Mouse (Mus musculus): ENCODE results near the gene Wdr95.

The Wdr95 gene

GRCm38 (mm10) chr5:149634409-149635035 is 106.0 kb downstream of the Wdr95 start:
- DNase-seq: no peak

- DNase-seq: no peak
Measured at GRCm38 (mm10) chr5:149635556-149635955, 107.1 kb downstream of the Wdr95 start.

GRCm38 (mm10) chr5:149636075-149636920 is 107.8 kb downstream of the Wdr95 start, which contains the start of gene Hsph1:
TSS of gene Hsph1 (minus strand) at chr5:149636376.
- peak; percentile 99 for DNase-seq

DNA sequence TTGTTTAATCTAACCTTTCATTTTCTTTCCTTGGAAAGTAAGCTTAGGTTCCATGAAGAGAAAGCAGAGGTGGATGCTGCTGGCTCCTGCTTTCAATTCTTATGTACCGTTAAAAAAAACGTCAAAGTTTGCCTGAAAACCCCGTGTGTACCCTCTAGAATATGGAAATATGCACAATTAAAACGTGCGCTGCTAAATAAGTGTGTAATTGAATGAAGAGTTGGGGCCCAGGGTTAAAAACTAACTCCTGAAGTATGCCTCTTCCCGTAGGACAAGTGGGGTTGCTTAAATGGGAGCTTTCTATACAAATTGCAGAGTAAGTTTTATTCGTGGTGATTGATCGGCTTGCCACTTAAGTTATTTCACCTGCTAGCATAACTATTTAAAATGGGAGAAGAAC is 108.8 kb downstream of the Wdr95 start:
- DNase-seq: no peak

GRCm38 (mm10) chr5:149641277-149641892 is 112.9 kb downstream of the Wdr95 start:
- no peak for DNase-seq

- no peak for DNase-seq
Measured at GRCm38 (mm10) chr5:149642366-149642765, 113.9 kb downstream of the Wdr95 start.

GRCm38 (mm10) chr5:149642783-149643509 is 114.5 kb downstream of the Wdr95 start:
- DNase-seq: no peak

DNA sequence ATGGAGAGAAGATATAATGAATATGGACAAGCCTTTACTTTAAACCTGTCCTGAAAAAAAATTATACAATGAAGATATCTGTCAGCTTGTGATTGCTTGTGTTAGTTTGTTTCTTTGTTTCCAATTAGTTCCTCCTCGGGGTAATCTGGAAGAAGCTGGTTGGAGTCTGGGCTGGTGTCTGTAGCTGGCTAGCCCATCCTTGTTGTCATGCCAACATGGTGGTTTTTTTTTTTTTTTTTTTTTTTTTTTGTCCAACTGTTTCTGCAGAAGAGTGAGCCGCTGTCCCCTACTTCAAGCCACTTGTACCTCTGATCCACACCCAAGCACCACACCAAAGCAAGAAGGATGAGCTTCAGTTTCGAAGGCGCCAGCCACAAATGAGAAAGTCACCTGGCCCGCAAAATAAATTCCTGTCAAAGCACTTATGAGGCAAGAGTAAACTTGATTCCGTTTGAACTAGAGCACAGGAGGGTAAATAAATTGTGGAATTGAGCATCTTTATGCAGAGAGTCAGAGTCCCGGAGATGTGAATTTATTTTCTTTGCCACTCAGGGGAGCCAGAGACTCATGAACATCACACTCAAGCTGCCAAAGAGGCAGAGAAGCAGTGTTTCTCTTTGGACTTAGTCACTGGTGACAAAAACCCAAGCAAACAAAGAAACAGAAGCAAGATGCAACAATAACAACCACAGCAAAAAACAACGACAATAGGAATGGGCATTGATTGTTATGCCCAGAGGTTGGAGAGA is 119.1 kb downstream of the Wdr95 start:
- DNase-seq: no peak

DNA sequence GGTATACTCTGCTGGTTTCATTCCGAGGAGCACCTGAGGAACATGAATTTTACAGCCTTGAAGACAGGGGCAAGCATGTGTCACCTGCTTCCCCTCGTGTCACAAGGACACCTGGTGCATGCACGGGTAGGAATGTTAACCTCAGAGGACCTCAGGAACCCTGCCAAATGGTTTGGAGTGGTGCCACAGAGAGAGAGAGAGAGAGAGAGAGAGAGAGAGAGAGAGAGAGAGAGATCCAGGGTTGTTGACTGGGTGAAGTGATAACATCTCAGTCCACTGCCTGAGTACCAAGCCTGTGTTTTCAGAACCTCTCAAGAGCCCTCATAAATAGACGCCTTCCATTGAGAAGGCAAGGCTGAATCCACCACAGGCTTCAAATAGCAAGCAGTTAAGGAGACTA is 119.7 kb downstream of the Wdr95 start:
- no peak for DNase-seq

- DNase-seq: no peak
Measured at GRCm38 (mm10) chr5:149648895-149649406, 120.5 kb downstream of the Wdr95 start.

- DNase-seq: no peak
Measured at GRCm38 (mm10) chr5:149649499-149650178, 121.2 kb downstream of the Wdr95 start.

DNA sequence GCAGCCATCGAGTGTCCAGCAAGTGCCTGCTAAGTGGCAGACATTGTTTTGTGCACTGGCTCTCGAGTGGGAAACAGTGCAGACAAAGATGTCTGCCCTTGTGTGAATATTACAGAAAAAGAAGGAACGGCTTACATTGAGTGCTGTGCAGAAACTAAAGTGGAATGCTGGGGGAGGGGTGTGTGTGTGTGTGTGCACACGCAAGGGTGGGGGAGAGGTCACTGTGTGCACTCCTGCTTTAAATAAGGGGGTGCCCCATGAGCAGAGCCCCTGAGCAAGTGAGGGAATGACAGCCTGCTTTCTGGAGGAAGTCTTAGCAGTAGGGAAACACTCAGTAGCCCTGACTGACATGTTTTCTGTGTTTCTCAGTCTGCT is 121.7 kb downstream of the Wdr95 start:
- DNase-seq: no peak

DNA sequence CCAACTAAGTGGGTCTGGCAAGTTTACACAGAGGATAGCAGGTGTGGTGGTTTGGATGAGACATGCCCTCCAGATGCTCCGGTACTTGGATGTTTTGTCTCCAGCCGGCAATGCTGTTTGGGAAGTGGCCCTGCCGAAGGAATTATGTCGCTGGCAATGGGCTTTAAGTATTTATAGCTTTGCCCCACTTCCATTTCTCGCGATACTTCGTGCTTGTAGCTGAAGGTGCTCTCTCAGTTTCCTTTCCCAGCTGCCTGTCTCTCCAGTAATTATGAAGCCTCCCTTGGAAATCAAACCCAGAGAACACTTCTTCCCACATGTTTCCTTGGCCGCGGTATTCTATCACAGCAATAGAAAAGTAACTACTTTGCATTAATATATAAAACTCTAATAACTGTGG is 127.2 kb downstream of the Wdr95 start:
- DNase-seq: no peak

GRCm38 (mm10) chr5:149658022-149658421 is 129.5 kb downstream of the Wdr95 start:
- DNase-seq: no peak

- DNase-seq: no peak
Measured at GRCm38 (mm10) chr5:149658741-149659413, 130.4 kb downstream of the Wdr95 start.

DNA sequence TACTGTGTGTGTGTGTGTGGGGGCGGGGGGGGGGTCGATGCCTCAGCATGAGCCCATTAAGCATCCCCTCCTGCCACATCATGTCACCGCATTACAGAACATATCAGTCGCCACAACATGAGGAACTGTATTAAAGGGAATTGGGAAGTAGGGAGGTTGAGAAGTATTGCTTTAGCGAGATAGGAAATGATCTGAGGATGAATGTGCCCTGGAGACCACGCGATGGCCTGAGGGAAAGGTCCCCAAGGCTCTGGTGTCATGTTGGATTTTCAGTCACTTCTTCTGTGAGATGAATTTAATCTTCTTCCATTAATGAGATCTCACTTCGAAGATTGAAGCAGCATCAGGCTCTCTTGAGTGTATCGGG is 130.9 kb downstream of the Wdr95 start:
- DNase-seq: no peak

DNA sequence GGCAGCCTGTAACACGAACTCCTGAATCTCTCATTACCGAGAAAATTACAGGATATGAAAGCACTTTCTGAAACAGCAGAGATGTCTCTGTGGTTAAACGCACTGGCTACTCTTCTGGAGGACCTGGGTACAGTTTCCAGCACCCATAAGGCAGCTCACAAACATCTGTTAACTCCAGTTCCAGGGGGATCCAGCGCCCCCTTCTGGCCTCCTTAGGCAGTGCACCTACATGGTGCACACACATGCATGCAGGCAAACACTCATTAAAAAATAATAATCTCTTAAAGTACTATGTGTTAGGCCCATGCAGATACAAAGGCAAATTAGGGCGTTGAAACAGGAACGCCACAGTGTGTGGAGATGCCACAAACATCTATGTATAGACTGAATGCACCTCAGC is 132.9 kb downstream of the Wdr95 start:
- DNase-seq: no peak
